Mouse (Mus musculus): ENCODE measurements around the gene Kif24. TPM values are rescaled to one million over a fixed set of nuclear protein-coding genes. Genes with fewer than 3 reads are reported as not detected.
A peak's percentile ranks its signal among the peaks of the same experiment; 100 is the strongest.

The Kif24 gene
- total RNA-seq, 1 experiment from 2014 or later = 3.3 TPM

DNA sequence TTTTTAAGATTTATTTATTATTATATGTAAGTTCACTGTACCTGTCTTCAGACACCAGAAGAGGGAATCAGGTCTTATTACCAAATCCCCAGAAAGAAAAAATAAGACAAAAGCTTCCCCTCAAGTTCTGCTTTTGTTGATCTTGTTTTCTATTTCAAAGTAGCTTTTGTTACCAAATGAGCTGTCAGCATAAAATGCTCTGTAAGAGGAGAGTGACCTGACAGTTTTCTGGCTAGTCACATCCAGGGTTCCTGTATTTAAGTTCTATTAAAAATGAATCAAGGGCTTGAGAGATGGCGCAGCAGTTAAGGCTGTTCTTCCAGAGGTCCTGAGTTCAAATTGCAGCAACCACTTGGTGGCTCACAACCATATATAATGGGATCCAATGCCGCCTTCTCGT lies 103.6 kb downstream of the Kif24 start:
- no peak for ATAC-seq (ENCODE audit: extremely low read depth, insufficient number of reproducible peaks, low FRiP score, poor library complexity, severe bottlenecking)

DNA sequence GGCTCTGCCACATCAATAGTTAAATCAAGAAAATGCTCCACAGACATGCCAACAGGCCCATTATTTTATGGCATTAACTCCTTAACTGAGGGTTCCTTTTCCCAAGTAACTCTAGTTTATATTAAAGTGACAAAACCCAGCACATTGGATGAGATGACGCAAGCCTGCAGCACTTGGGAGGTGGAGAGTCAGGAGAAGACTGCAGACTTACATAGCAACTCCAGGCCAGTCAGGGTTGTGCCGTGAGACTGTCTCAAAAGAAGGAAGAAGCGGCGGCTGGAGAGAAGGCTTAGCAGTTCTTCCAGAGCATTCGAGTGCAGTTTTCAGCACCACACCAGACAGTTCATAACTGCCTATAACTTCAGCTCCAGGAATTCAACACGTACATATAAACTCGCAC lies 105.3 kb downstream of the Kif24 start:
- ATAC-seq (ENCODE audit: extremely low read depth, insufficient number of reproducible peaks, low FRiP score, poor library complexity, severe bottlenecking) = no peak

DNA sequence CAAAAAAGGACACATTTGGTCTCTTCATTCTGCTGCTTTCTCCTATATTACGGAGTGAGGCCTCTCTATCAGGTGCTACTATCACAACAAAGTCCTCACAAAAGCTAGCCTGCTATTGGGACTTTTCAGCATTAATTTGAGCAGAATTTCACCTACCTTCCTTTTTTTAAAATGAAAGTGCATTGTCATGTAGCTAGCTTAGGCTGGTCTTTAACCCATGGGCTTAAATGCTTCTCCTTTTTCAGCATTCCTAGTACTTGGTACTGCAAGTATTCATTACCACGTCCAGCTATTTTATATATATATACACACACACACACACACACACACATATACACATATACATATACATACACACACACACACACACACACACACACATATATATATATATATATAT lies 106.0 kb downstream of the Kif24 start:
- ATAC-seq (ENCODE audit: extremely low read depth, insufficient number of reproducible peaks, low FRiP score, poor library complexity, severe bottlenecking) = peak; percentile 41; the same call in 1 of the 2 replicates

DNA sequence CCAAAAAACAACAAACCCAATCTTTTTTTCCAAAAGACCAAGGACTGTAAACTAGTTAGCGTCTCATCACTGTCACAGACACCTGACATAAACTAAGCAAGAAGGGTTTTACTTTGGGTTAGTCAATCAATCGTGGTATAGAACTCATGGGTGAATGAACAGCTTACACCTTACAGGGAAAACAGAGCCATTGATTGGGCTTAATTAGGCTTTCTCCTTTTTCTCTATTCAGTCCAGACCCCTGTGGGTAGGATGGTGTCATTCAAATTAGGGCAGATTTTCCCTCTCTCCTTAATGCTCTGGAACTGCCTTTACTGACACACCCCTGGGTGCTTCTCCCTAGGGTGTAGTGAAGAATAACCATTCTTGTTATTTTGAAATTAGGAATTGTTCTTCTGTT lies 107.5 kb downstream of the Kif24 start:
- no peak for ATAC-seq (ENCODE audit: extremely low read depth, insufficient number of reproducible peaks, low FRiP score, poor library complexity, severe bottlenecking)

DNA sequence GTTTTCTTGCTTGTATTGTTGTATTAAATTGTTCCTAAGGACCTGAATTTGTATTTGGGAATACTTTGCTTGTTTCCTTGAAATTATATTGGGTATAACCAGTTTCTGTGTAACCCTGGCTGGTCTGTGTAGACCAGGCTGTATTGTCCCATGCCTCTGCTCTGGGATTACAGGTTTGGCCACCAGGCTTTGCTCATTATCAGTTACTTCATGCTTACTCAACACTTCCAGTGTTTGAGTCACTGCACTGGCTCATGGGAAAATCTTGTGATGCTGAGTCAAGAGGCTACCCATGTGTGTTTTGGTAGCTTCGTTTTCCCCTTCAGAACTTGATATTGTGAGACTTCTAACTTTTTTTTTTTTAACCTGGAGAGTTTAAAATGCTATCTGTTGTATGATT lies 111.4 kb downstream of the Kif24 start:
- ATAC-seq (ENCODE audit: extremely low read depth, insufficient number of reproducible peaks, low FRiP score, poor library complexity, severe bottlenecking) = peak; percentile 52; the same call in 1 of the 2 replicates

DNA sequence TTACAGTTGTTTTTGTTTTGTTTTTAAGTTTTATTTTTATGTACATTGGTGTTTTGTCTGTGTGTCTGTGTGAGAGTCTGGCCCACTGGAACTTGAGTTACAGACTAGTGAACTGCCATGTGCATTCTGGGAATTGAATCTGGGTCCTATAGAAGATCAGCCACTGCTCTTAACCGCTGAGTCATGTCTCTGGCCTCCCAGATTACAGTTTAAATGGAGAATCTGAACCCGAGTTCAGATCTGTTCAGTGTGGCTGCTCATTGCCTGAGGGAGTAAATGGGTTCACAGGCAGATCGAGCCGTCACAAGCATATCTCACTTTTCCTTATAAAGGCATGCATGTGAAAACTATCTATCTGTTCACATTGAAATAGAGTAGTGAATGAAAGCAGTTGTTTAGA lies 111.9 kb downstream of the Kif24 start:
- no peak for ATAC-seq (ENCODE audit: extremely low read depth, insufficient number of reproducible peaks, low FRiP score, poor library complexity, severe bottlenecking)

DNA sequence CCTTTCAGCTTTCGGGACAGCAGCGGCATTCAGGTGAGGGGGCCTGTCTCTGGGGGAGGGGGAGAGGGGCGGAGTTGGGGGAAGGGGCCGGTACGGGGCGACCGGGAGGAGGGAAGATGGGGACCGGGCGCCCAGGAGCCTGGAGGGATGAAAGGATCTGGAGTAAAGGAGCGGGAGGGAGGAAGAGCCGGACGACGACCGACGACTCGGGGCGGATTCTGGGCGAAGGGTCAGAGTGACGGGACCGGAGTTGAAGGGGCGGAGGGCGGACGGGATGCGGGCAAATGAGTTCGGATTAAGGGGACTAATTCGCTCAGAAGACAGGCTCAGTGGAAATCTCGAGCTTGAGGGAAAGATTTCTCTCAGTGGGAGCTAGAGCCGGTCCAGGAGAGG lies 115.5 kb downstream of the Kif24 start:
- ATAC-seq (ENCODE audit: extremely low read depth, insufficient number of reproducible peaks, low FRiP score, poor library complexity, severe bottlenecking) = no peak

DNA sequence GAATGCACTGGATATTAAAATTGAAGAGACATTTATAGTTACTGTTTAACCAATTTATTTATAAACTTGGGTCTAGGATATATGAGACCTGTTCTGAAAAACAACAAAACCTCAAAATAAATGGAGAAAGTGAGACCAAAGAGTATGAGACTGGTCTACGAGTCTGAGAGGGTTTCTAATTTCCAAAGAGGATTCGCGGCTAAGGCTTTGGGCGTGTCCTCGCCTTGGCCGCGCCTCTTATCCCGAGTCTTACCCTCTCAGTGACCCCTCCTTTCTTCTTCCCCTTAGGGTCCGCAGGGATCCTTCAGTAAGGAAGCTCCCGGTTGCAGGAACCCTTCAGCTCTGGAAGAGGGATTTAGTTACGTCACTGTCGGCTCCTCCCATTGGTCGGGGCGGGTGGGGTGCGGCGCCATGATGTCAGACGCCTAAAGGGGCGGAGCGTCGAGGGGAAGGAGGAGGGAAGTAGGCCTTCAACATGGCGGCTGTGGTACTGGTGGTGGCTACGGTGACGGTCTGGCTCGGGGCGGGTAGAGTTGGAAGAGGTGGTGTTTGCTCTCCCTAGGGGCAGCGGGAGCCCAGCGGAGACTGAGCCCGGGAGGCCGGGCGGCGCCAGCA lies 116.0 kb downstream of the Kif24 start, which contains the start of gene Ubap1:
TSS of gene Ubap1 (plus strand) at position 413 of the 615 bp plus-strand sequence.
- peak; percentile 97 for ATAC-seq (ENCODE audit: extremely low read depth, insufficient number of reproducible peaks, low FRiP score, poor library complexity, severe bottlenecking)

DNA sequence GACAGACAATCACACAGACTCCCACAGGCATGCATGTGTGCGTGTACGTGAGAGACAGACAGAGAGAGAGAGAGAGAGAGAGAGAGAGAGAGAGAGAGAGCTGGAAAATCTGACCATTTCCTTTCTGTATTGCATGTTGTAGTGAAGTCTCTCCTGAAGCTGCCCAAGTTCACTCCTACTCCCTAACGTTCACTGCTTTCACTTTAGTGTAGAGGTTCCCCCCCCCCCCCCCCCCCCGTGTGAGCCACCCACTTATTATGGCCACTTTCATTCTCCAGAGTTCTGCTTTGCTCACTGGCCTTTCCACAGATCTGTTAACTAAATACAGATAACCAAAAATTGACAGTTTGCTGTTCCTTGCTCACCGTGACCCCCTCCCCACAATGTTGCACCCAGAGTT lies 116.8 kb downstream of the Kif24 start:
- peak; percentile 14; the same call in 1 of the 2 replicates for ATAC-seq (ENCODE audit: extremely low read depth, insufficient number of reproducible peaks, low FRiP score, poor library complexity, severe bottlenecking)

DNA sequence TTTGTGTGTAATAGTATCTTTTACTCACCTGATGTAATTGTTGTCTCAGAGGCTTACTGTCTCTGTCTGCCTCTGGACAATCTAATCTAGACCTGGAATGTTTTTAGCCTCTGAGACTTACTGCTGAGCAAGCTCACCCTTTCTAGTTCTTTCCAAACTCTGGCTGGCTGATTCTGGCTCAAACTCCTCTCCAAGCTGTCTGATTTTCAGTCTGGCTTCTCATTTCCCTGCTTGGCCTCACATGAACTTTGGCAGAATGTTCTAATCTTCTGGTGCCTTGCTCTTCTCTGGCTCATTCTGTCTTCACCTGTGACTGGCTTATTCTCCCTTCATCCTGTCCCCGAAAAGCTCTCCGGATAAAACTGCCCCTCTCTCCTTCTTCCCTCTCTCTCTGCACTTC lies 118.7 kb downstream of the Kif24 start:
- no peak for ATAC-seq (ENCODE audit: extremely low read depth, insufficient number of reproducible peaks, low FRiP score, poor library complexity, severe bottlenecking)

DNA sequence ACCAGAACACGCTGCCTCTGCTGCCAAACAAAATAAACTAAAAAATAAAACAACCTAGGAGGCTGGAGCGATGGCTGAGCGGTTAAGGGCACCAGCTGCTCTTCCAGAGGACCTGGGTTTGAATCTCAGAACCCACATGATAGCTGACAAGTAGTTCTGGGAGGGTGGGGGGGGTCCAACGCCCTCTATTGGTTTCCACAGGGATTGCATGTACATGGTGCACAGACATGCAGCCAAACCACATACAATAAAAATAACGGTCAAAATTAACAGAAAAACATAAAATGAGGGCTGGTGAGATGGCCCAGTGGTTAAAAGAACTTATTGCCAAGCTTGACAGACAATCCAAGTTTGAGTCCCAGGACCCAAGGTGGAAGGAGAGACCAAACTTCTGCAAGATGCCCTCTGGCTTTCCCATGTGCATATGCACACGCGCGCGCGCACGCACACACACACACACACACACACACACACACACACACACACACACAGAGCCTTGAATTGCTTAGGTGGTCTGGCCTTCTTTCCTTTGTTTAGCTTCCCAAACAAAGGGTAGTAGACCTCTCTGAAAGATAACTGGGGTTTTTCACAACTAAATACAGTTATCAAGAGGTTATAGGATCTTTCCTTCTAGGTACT lies 123.7 kb downstream of the Kif24 start:
- ATAC-seq (ENCODE audit: extremely low read depth, insufficient number of reproducible peaks, low FRiP score, poor library complexity, severe bottlenecking) = no peak

Other genes starting within 250 kb of the Kif24 start
- 23.9 and 25.0 TPM in 2 replicates for gene Ubap2, start 189.7 kb downstream of the Kif24 start, total RNA-seq (2017)
- gene Dcaf12, start 150.0 kb downstream of the Kif24 start, total RNA-seq (2017) = 83.2 and 88.3 TPM in 2 replicates
- 75.4 and 94.9 TPM in 2 replicates for gene Ubap1, start 115.9 kb downstream of the Kif24 start, total RNA-seq (2017)
- 1.0 and 2.2 TPM in 2 replicates for gene Nudt2, start 264 bp upstream of the Kif24 start, total RNA-seq (2017)
- not detected in 2 replicates for gene AI464131, start 38.2 kb upstream of the Kif24 start, total RNA-seq (2017)
- not detected in 2 replicates for gene 1110017D15Rik, start 52.4 kb upstream of the Kif24 start, total RNA-seq (2017)
- 8.4 and 10.2 TPM in 2 replicates for gene Fam219a, start 104.7 kb upstream of the Kif24 start, total RNA-seq (2017)
- not detected in 2 replicates for gene Dnaic1, start 104.9 kb upstream of the Kif24 start, total RNA-seq (2017)
- gene Enho, start 175.4 kb upstream of the Kif24 start, total RNA-seq (2017) = not detected in 2 replicates
- gene Cntfr, start 232.2 kb upstream of the Kif24 start, total RNA-seq (2017) = not detected in 2 replicates
- gene Il11ra1, start 235.1 kb upstream of the Kif24 start, total RNA-seq (2017) = 27.1 and 33.6 TPM in 2 replicates
- gene Rpp25l, start 248.6 kb upstream of the Kif24 start, total RNA-seq (2017) = 14.4 and 15.5 TPM in 2 replicates